Comparison of ENCODE assay signal across 8 mouse cellular contexts in genomic region chr2:103566713-103567521, GRCm38 (mm10). TPM values are rescaled to one million over a fixed set of nuclear protein-coding genes. Genes with fewer than 3 reads are reported as not detected.
DNase-seq lines count a peak whose midpoint lies in the region; ATAC-seq lines count a peak whose summit lies in the region.

No protein-coding gene starts in this region.

- no peaks in the 10 kb centered on the region for H3K9me3 ChIP-seq in limb, embryonic 15.5 days
- no peaks in the 10 kb centered on the region for H3K9me3 ChIP-seq in midbrain, embryonic 15.5 days

- no peaks in the 10 kb centered on the region for H3K27me3 ChIP-seq in limb, embryonic 15.5 days
- peaks cover 2% of the 10 kb centered on the region; the same call in 1 of the 2 replicates for H3K27me3 ChIP-seq in midbrain, embryonic 15.5 days (replicated peaks)

- peak; percentile 29 for DNase-seq in layer of hippocampus, adult 11-12 months (ENCODE audit: low spot score)
- no peak for DNase-seq in layer of hippocampus, adult 9-10 months (ENCODE audit: low spot score)
- peak; percentile 78 for DNase-seq in embryo, embryonic 9.5 days (ENCODE audit: extremely low spot score)
- peak; percentile 66 to 79 for DNase-seq in heart, adult 18-20 months
- DNase-seq in kidney, adult 18-20 months, result peak; percentile 82
- DNase-seq in spleen, postnatal 4 days (ENCODE audit: low spot score in 2 of 2), result peak; percentile 39 to 85

- H3K4me2 ChIP-seq in limb, embryonic 15.5 days, result peak overlapping the region; percentile 89
- H3K4me2 ChIP-seq in midbrain, embryonic 15.5 days, result peak overlapping the region; percentile 97

- peak overlapping the region; percentile 80 for H3K9ac ChIP-seq in limb, embryonic 15.5 days
- peak overlapping the region; percentile 49 for H3K9ac ChIP-seq in midbrain, embryonic 15.5 days

- H3K4me1 ChIP-seq in limb, embryonic 15.5 days, result peaks cover 53% of the 10 kb centered on the region
- peaks cover 45% of the 10 kb centered on the region for H3K4me1 ChIP-seq in midbrain, embryonic 15.5 days

- H3K4me3 ChIP-seq in limb, embryonic 15.5 days, result peak overlapping the region; percentile 61
- H3K4me3 ChIP-seq in midbrain, embryonic 15.5 days, result peak overlapping the region; percentile 57

- peak overlapping the region; percentile 89 for H3K27ac ChIP-seq in limb, embryonic 15.5 days
- peak overlapping the region; percentile 69 for H3K27ac ChIP-seq in midbrain, embryonic 15.5 days

- WGBS in limb, embryonic 15.5 days, result under 1% methylated on average over 79 of the region's 79 CpGs
- under 1% methylated on average over 79 of the region's 79 CpGs for WGBS in midbrain, embryonic 15.5 days

- no peak for ATAC-seq in limb, embryonic 15.5 days (ENCODE audit: insufficient number of reproducible peaks, low FRiP score, low TSS enrichment, low read depth)
- ATAC-seq in midbrain, embryonic 15.5 days (replicated peaks), result peak; percentile 48

- no peaks in the 10 kb centered on the region for H3K36me3 ChIP-seq in limb, embryonic 15.5 days
- H3K36me3 ChIP-seq in midbrain, embryonic 15.5 days (replicated peaks), result no peaks in the 10 kb centered on the region

RNA-seq across cellular contexts. Expression of gene Abtb2, which starts 0.8 kb away (rescaled TPM):
- 10 to 100 TPM; 22.1 to 26.7 TPM for total RNA-seq in heart, adult 18-20 months (2021)
- polyA plus RNA-seq in limb, embryonic 15.5 days (2015; fragmentation: Nextera tagmentation; extraction: Ambion mirVana), result 16.7 and 16.9 TPM in 2 replicates
- 9.6 and 10.3 TPM in 2 replicates for polyA plus RNA-seq in midbrain, embryonic 15.5 days (2015; fragmentation: Nextera tagmentation; extraction: Ambion mirVana)
